Mouse (Mus musculus) C2C12 (cell line): ENCODE data around the gene Mia. TPM values are rescaled to one million over a fixed set of nuclear protein-coding genes. Genes with fewer than 3 reads are reported as not detected.

Experiments
- H3K27me3 ChIP-seq: one replicate; pipeline ENCODE4 v1.6.1; 2011; ENCODE audit not compliant: control insufficient read depth, insufficient read depth, insufficient read length
- H3K36me3 ChIP-seq: one replicate; pipeline ENCODE4 v1.6.1; 2011; ENCODE audit not compliant: control insufficient read depth, insufficient read depth
- H3K4me3 ChIP-seq: one replicate; pipeline ENCODE4 v1.5.1; 2011; ENCODE audit warnings: mild to moderate bottlenecking, control low read depth; ENCODE audit not compliant: poor library complexity, insufficient read depth, severe bottlenecking
- H3K79me2 ChIP-seq: one replicate; pipeline ENCODE4 v1.6.1; 2011; ENCODE audit not compliant: control insufficient read depth, insufficient read depth
- H3K79me3 ChIP-seq: one replicate; pipeline ENCODE4 v1.6.1; 2011; ENCODE audit warnings: low read depth, control low read depth
- H3ac ChIP-seq: one replicate; pipeline ENCODE3; 2011; ENCODE audit warnings: low read depth; ENCODE audit not compliant: control insufficient read depth, insufficient read length
- CEBPB ChIP-seq: IDR thresholded peaks from one replicate; pipeline ENCODE4 v1.6.1; 2011; ENCODE audit warnings: low read depth, mild to moderate bottlenecking, control low read depth, moderate library complexity
- CTCF ChIP-seq: IDR thresholded peaks from one replicate; pipeline ENCODE4 v1.5.1; 2011; ENCODE audit not compliant: control insufficient read depth, insufficient read depth, insufficient read length
- FOSL1 ChIP-seq: IDR thresholded peaks from one replicate; pipeline ENCODE4 v1.8.0; 2011; ENCODE audit warnings: mild to moderate bottlenecking, low read length; ENCODE audit not compliant: poor library complexity, insufficient read depth, severe bottlenecking
- MAX ChIP-seq: IDR thresholded peaks from one replicate; pipeline ENCODE4 v1.6.1; 2011; ENCODE audit warnings: mild to moderate bottlenecking, control low read depth
- MYOD1 ChIP-seq: IDR thresholded peaks from one replicate; pipeline ENCODE4 v1.6.1; 2011; ENCODE audit warnings: low read depth; ENCODE audit not compliant: control insufficient read depth, insufficient read length
- MYOG ChIP-seq: IDR thresholded peaks from one replicate; pipeline ENCODE4 v1.6.1; 2011; ENCODE audit not compliant: control insufficient read depth, insufficient read length; ENCODE audit errors: extremely low read depth
- USF1 ChIP-seq: IDR thresholded peaks from one replicate; pipeline ENCODE4 v1.6.1; 2011; ENCODE audit warnings: low read depth, mild to moderate bottlenecking, control low read depth, moderate library complexity
- polyA plus RNA-seq: library from polyadenylated mRNA; unstranded; fragments of >200 nt; fragmentation: generic; extraction: Trizol; gene quantifications from one replicate; pipeline ENCODE4 v1.2.1, GENCODE M21; 2012; ENCODE audit warnings: missing spikeins

Gene Mia
- polyA plus RNA-seq, 1 experiment, result 0.26 TPM

DNA sequence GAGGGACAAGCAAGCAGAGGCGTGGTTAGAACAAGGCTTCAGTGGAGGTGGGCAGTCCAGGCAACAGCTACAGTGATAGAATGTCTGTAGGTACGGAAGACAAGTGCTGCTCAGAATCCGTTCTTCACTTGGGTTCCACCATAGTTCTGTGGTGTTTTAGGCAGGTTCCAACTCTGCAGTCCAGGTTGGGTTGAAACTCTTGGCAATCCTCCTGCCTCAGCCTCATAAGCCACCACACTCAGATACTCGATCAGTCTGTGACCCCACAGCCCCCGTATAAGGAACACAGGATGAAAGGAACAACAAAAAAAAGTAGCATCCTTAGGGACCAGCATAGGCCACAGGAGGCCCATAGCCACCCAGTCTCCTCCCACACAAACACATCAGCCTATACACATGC is 11.5 kb upstream of the Mia start:
- Histone ChIP-seq H3ac (no peak overlapping the region), H3K79me3 (peaks cover 53% of the 10 kb centered on the region), H3K79me2 (peaks cover 66% of the 10 kb centered on the region)

DNA sequence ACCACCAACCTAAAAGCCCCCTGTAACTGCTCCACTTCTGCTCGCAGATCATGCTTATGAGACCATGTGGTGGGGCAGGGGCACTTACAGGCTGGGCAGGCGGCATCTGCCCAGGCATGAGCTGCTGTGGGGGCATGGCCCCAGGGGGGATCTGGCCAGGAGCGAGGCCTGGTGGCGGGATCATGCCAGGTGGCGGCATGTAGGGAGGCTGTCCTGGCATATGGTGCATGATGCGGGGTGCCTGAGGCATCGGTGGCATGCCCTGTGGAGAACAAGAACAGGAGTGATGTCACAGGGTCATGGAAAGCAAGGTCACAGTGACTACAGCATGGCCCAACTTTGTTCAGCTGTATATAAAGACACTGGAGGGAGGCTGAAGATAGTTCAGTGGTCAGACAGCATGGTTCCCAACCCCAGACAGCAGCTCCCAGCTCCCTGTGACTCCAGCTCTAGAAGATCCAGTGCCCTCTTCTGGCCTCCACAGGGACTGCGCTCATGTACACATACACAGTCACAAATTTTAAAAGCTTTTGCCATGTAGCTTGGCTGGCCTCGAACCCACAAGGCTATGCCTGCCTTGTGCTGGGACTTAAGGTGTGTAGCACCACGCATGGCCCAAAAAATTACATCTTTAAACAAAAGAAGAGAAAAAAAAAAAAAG is 8.4 kb upstream of the Mia start:
- H3K27me3 ChIP-seq, result no peaks in the 10 kb centered on the region
- no peak for TF ChIP-seq USF1
- no peak for TF ChIP-seq CEBPB
- TF ChIP-seq MYOG, result no peak
- TF ChIP-seq MYOD1, result no peak
- no peak for TF ChIP-seq CTCF
- no peak for TF ChIP-seq FOSL1
- no peak overlapping the region for H3K4me3 ChIP-seq
- no peak overlapping the region for H3ac ChIP-seq
- H3K36me3 ChIP-seq, result peaks cover 85% of the 10 kb centered on the region
- peaks cover 51% of the 10 kb centered on the region for H3K79me2 ChIP-seq
- H3K79me3 ChIP-seq, result peaks cover 42% of the 10 kb centered on the region

More for the DNA sequence above, 11.5 kb upstream of the Mia start:
- H3K4me3 ChIP-seq, result no peak overlapping the region
- H3K36me3 ChIP-seq, result peaks cover 61% of the 10 kb centered on the region
- H3K27me3 ChIP-seq, result no peaks in the 10 kb centered on the region
- no peak for TF ChIP-seq CTCF
- no peak for TF ChIP-seq USF1
- TF ChIP-seq FOSL1, result no peak

DNA sequence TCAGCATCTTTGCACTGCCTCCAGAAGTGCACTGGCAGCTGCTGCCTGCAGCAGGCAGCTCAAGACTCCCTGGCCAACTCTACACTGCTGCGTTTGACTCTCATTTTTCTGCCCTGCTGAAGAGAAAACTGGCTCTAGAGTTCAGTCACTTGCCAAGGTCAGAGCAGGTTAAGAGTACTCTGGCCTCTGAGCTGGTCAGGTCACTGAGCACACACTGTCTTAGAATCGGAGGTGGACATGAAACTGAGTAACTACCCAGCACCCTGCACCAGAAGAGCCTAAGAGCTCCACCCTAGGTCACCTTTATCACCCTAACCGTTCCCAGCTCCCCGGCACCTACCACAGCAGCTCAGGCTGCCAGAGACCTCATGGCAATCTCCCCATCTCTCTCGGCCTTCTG is 5.0 kb upstream of the Mia start:
- H3K4me3 ChIP-seq, result no peak overlapping the region
- H3K79me2 ChIP-seq, result peaks cover 17% of the 10 kb centered on the region
- peaks cover 10% of the 10 kb centered on the region for H3K79me3 ChIP-seq
- H3K27me3 ChIP-seq, result no peaks in the 10 kb centered on the region
- H3ac ChIP-seq, result no peak overlapping the region
- no peak for TF ChIP-seq MYOG
- no peak for TF ChIP-seq MYOD1
- no peak for TF ChIP-seq CEBPB
- TF ChIP-seq MAX, result no peak
- no peak for TF ChIP-seq USF1
- TF ChIP-seq CTCF, result no peak
- no peak for TF ChIP-seq FOSL1
- peaks cover 57% of the 10 kb centered on the region for H3K36me3 ChIP-seq

DNA sequence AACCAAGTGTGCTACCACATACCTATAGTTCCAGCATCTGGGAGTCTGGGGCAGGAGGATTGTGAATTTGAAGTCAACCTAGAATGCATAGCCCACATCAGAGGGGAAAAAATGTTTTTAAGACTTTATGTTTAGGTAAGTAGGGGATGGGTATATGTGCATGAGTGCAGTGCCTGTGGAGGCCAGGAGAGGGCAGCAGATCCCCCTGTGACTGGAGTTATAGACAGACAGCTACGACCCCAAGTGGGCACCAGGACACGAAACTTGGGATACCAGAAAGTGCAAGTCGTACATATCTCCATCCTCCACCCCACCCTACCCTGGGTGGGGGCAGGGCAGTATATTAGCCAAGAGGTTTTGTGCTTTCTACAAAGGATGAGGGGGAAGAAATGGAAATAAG is 4.0 kb upstream of the Mia start:
- H3K79me3 ChIP-seq, result peaks cover 2% of the 10 kb centered on the region
- H3ac ChIP-seq, result no peak overlapping the region
- TF ChIP-seq FOSL1 (no peak), USF1 (no peak), CEBPB (no peak), MAX (no peak), CTCF (no peak), MYOD1 (no peak), MYOG (no peak)
- H3K36me3 ChIP-seq, result peaks cover 51% of the 10 kb centered on the region
- no peaks in the 10 kb centered on the region for H3K27me3 ChIP-seq
- peaks cover 7% of the 10 kb centered on the region for H3K79me2 ChIP-seq
- H3K4me3 ChIP-seq, result no peak overlapping the region

DNA sequence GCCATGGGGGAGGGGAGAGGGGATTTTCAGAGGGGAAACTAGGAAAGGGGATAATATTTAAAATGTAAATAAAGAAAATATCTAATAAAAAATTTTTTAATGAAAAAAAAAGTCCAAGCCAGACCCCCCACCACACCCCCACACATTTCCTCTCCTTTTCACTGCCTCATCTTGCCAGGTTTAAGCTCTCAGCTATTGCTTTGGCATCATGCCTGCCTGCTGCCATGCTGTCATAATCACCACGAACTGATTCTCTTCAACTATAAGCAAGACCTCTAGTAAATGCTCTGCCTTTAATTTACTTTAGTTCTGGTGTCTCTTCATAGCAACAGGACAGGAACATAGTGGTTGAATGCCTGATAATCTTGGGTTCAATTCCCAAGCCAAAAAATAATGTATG is 1.5 kb upstream of the Mia start:
- H3K79me3 ChIP-seq, result no peaks in the 10 kb centered on the region
- H3K79me2 ChIP-seq, result no peaks in the 10 kb centered on the region
- H3K27me3 ChIP-seq, result no peaks in the 10 kb centered on the region
- H3K36me3 ChIP-seq, result peaks cover 31% of the 10 kb centered on the region
- H3ac ChIP-seq, result no peak overlapping the region
- TF ChIP-seq MYOD1 (no peak), FOSL1 (no peak), CTCF (no peak), CEBPB (no peak), MAX (no peak), MYOG (no peak), USF1 (no peak)
- no peak overlapping the region for H3K4me3 ChIP-seq

DNA sequence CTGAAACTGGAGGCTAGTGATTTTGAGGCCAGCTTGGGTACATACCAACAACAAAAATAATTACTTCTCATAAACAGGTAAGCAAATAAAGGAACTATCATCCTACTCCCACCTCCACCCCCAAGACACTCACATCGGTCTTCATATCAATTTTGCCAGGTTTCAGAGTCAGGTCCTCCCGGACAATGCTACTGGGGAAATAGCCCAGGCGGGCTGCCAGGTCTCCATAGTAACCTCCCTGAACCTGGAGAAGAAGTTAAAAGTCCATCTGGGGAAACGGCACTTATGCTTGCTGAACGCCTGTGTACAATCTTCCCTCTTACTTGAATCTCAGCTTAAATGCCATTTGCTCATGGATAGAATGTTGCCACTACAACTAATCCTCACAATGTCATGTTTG is 921 bp downstream of the Mia start:
- H3K79me3 ChIP-seq, result no peaks in the 10 kb centered on the region
- H3K27me3 ChIP-seq, result no peaks in the 10 kb centered on the region
- no peak for TF ChIP-seq MAX
- no peak for TF ChIP-seq MYOG
- no peak for TF ChIP-seq CTCF
- no peak for TF ChIP-seq MYOD1
- TF ChIP-seq CEBPB, result no peak
- TF ChIP-seq FOSL1, result no peak
- TF ChIP-seq USF1, result no peak
- no peaks in the 10 kb centered on the region for H3K79me2 ChIP-seq
- no peak overlapping the region for H3K4me3 ChIP-seq
- peaks cover 11% of the 10 kb centered on the region for H3K36me3 ChIP-seq
- H3ac ChIP-seq, result no peak overlapping the region
